Mouse (Mus musculus): ENCODE data around the gene Cfap97d1.

Gene Cfap97d1

GRCm38 (mm10) chr11:102035456-102035960 is 51.4 kb downstream of the Cfap97d1 start:
- no peak for DNase-seq (ENCODE audit: low spot score in 2 of 2)

GRCm38 (mm10) chr11:102036336-102036735 is 52.3 kb downstream of the Cfap97d1 start:
- no peak for DNase-seq (ENCODE audit: low spot score in 2 of 2)

- no peak for DNase-seq (ENCODE audit: low spot score in 2 of 2)
Measured at GRCm38 (mm10) chr11:102037789-102038188, 53.7 kb downstream of the Cfap97d1 start.

- DNase-seq (ENCODE audit: low spot score in 2 of 2): no peak
Measured at GRCm38 (mm10) chr11:102039487-102040137, 55.5 kb downstream of the Cfap97d1 start.

- peak; percentile 74 to 85 for DNase-seq (ENCODE audit: low spot score in 2 of 2)
Measured at GRCm38 (mm10) chr11:102040138-102040524, 56.1 kb downstream of the Cfap97d1 start.

- no peak for DNase-seq (ENCODE audit: low spot score in 2 of 2)
Measured at GRCm38 (mm10) chr11:102040646-102041045, 56.6 kb downstream of the Cfap97d1 start.

GRCm38 (mm10) chr11:102041350-102041949 is 57.4 kb downstream of the Cfap97d1 start, which contains the start of gene Cd300lg:
Gene Cd300lg, plus strand, starts transcription at chr11:102041509.
- no peak for DNase-seq (ENCODE audit: low spot score in 2 of 2)

Data from right cerebral cortex, postnatal 10 days (tissue).